Mouse (Mus musculus) cerebellum, adult 8-10 months (tissue): Measurements from ENCODE around the gene Vwa8.

Source experiments
- DNase-seq: peaks from one replicate; pipeline ENCODE4 v3.0.0; 2022

Gene Vwa8

GRCm38 (mm10) chr14:79196711-79197110, 347.9 kb downstream of the Vwa8 start:
- no peak for DNase-seq

DNA sequence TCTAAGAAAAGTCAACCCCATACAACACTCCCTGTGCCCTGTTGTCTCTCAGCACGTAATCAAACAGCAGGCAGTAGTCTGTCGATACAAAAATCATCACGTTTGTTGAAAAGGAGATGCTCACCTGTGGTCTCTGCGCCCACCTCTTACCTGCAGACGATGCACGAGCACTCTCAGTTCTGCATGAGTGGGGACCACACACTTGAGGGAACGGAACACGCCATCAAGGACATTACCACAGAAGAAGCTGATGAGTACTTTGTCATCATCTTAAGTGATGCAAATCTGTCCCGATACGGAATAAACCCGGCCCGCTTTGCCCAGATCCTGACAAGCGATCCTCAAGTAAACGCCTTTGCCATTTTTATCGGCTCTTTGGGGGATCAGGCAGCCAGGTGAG, 349.2 kb downstream of the Vwa8 start:
- no peak for DNase-seq

- DNase-seq: no peak
Measured at GRCm38 (mm10) chr14:79200133-79200891, 351.5 kb downstream of the Vwa8 start.

DNA sequence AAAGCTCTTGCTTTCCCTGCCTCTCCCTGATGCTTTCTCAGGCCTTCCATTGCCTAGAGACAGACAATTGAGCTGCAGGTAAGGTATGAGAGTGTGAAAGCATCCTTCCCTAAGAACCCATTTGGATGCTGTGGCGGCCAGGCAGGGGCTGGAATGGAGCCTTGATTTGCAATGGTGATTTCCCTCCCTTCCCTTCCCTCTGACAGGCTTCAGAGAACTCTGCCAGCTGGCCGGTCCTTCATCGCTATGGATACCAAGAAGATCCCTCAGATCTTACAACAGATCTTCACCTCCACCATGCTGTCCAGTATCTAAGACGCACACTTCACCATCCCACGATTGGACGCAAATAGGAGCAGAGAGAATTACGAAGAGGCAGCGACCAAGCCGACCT, 352.0 kb downstream of the Vwa8 start:
- DNase-seq: no peak

DNA sequence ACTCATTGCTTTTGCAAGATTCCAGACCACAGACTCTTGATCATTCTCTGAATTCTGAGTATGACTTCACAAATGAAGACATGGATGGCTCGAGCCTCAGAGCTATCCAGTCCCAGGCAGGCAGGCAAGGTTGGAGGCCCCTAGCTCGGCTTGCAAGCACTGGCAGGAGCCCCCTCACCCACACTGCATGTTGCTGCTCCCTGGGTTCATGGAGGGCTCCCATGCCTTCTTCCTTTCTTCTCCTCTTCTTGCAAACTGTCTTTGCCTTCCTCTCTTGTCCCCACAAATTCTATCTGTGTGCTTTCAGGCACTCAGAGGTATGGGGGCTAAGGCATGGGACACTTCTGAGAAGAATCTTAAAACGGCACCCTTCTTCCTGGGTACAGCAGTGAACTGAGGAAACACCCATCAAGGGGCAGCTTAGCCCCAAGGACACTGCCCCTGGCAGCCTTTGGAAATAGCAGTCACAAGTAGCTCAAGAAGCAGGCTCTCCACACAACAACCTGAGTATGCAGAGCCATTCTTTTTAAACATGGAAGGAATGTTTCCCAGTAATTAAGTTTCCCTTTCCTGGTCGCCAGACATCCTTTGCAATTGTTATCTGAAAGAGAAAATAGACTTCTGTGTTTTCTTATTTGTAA, 354.0 kb downstream of the Vwa8 start:
- DNase-seq: no peak

GRCm38 (mm10) chr14:79203496-79204158, 354.8 kb downstream of the Vwa8 start:
- no peak for DNase-seq

- no peak for DNase-seq
Measured at GRCm38 (mm10) chr14:79204866-79205265, 356.0 kb downstream of the Vwa8 start.

DNA sequence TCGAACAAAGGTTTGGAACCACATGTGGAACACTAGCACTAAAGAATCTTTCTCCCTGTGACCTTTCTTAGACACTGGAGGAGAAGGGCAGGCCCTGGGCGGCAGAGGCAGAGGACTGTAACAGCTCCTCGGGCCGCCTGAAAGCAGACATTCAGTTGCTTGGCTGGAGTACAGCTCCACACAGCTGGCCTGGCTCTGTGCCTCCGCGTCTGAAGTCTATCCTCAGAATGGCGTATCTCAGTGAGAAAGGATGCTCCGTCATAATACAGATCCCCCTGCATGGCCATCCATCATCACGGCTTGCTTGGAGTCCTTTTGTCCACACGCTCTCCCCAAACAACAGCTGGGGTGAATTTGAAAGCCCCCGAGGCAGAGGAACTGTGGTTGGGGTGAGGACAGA, 357.4 kb downstream of the Vwa8 start:
- no peak for DNase-seq

DNA sequence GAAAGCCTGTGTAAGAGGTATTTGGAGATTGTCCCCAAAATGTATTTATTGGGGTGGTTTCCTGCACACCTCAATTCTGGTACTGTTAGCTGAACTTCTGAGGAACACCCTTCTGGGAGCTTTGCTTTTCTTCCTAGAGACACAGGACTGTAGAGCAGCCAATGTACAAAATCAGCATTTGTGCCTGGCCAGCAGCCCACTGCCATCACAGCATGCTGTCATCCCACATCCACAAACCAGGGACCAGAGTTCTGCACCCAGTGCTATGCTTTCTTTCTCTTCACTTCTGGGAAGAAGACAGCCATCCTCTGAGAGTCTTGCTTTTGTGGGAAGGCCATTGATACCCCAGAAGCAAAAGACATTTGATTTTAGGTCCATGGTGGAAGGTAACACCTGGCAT, 359.6 kb downstream of the Vwa8 start:
- DNase-seq: no peak

DNA sequence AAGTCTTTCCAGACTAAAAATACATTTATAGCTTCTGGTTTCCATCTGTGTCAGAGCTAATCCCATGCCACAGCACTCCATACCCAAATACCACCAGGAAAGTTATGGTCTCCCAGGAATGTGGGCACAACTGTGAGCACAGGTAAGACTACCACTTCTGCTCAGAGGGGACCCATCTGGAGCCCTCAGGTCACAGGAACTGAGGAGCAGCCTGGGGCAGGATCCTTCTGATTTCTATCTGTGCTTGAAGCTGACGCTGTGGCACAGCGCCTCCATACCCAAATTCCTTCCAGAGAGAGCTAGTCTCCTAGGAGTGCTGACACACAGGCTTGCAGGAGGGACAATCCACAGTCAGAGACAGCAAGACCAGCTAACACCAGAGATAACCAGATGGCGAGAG, 361.0 kb downstream of the Vwa8 start:
- DNase-seq: no peak

- no peak for DNase-seq
Measured at GRCm38 (mm10) chr14:79212380-79212991, 363.6 kb downstream of the Vwa8 start.

GRCm38 (mm10) chr14:79214129-79214528, 365.3 kb downstream of the Vwa8 start:
- no peak for DNase-seq

GRCm38 (mm10) chr14:79214660-79215249, 365.9 kb downstream of the Vwa8 start:
- DNase-seq: no peak

DNA sequence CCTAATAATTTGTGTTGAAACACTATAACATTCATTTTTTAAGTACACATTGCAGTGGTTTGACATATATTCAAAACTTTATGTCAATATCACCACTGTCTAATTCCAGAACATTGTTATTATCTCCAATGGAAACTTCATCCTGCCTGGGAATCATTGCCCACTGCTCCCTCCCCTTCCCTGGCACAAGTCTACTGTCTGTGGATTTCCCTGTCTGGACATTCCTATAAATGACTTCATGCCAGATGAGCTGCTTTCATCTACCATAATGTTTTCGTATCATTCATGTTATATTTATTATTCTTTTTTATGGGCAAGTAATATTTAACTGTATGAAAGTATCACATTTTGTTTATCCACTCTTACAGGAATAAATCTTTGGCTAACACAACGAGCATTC, 367.5 kb downstream of the Vwa8 start:
- DNase-seq: no peak

GRCm38 (mm10) chr14:79223431-79224036, 374.7 kb downstream of the Vwa8 start:
- DNase-seq: no peak

- DNase-seq: no peak
Measured at GRCm38 (mm10) chr14:79225458-79225857, 376.6 kb downstream of the Vwa8 start.

- DNase-seq: no peak
Measured at GRCm38 (mm10) chr14:79226056-79226455, 377.2 kb downstream of the Vwa8 start.

DNA sequence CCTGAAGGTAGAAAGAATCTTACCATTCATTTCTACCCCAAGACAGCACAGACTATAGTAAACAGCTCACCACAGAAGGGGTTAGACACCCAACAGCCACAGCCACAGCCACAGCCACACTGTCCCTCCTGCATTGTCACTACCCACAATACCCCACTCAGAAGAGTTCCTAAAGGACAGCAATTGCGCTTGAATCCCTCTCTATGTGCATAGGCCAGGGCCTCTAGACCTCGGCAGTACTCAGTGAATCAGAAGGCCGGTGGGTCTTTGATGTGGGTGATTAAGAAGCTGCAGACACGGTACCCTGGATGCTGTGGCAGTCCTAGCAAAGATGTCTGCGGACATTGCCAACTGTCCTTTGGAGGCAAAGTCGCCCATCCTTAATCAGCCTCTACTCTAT, 377.9 kb downstream of the Vwa8 start:
- DNase-seq: no peak

DNA sequence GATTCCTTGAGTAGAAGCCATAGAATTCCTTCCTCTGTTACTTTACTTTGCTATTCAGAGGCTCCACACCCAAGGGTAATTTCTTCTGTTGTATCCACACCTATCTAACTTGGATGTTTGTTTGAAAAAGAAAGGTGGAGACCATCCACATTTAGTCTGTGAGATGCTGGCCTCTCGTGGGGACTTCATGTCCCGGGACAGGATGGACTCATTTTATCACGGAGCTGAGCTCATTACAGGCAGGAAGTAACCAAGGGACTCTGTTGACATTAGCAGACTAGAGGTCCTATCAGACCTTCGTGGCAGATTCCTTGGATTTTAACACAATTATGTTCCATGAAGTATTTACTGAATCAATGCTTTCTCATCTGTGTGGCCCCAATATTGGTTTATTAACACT, 379.1 kb downstream of the Vwa8 start:
- no peak for DNase-seq

GRCm38 (mm10) chr14:79231677-79232076, 382.8 kb downstream of the Vwa8 start:
- DNase-seq: peak; percentile 55

DNA sequence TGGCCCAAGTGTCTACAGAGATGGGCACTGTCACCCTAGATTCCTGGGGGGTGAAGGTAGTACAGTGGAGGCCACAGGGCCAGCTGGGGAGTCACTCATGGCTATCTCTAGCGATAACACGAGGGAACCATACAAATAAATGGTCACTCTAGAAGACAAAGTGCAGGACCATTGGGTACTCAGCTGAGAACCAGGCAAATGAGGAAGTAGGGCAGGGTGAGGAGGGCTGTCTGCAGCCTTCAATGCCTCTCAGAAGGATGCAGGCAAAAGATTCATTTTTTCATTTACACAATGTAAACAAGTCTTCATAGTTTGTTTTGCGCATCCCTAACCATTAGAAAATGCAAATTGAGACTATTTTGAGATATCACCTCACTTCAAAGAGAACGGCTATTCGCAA, 384.8 kb downstream of the Vwa8 start:
- DNase-seq: no peak

- no peak for DNase-seq
Measured at GRCm38 (mm10) chr14:79234513-79234912, 385.7 kb downstream of the Vwa8 start.

- no peak for DNase-seq
Measured at GRCm38 (mm10) chr14:79235157-79235556, 386.3 kb downstream of the Vwa8 start.
